In the genomic region with DNA sequence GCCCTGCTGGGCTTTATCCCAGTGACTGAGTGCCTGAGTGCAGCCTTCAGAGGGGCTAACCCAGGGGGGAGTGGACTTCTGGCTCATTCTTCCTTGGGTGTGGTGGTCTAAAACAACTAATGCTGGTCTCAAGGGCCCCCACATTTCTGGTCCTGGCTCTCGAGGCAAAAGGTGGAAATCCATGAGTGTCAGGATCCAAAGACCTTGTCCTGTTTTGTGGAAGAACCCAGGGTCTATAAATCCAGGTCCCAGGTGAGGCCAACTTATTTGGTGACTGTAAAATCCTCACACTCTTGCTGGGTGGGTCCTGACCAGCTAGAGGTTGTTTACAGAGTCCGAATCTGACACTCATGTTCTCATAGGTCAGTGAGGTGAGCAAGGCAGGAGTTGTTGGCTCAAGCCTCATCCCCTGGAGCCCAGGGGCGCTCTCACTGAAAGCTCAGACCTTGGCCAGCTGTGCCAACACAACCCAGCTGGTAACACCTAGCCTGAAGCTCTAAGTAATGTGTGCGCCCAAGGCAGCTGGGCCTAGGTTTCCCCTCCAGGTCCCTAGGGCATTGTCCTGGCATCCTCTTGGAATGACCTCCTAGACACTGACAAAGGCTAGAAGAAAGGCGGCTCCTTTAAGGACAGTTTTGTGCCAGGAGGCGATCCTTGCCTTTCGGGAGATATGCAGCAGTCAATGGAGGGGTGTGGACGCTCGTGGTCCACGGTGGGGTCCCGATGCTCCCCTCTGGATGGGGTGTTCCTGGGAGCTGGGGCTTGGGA, we compare ENCODE assay signal across 8 mouse cellular contexts. TPM values are rescaled to one million over a fixed set of nuclear protein-coding genes. Genes with fewer than 3 reads are reported as not detected.
DNase-seq lines count a peak whose midpoint lies in the region; ATAC-seq and TF ChIP-seq lines count a peak whose summit lies in the region.

No protein-coding gene starts in this region.

- peak overlapping the region; percentile 56 for H3K4me2 ChIP-seq in limb, embryonic 12.5 days

- TF ChIP-seq POLR2A in cortical plate, adult 2 months (IDR thresholded peaks at IDR 0.05; ENCODE audit: extremely low read depth, insufficient read depth, low read length), result no peak
- no peak for TF ChIP-seq POLR2A in small intestine, adult 2 months (IDR thresholded peaks at IDR 0.05; ENCODE audit: low read depth, low read length)

- H3K4me3 ChIP-seq in cortical plate, adult 2 months (ENCODE audit: insufficient read depth, low read length), result 0 out of 2 replicates have a peak overlapping the region, but pooled peaks have one; percentile 12
- peak overlapping the region; percentile 73 for H3K4me3 ChIP-seq in hindbrain, embryonic 10.5 days
- peak overlapping the region; percentile 21 for H3K4me3 ChIP-seq in limb, embryonic 12.5 days (replicated peaks)
- peak overlapping the region; percentile 12 for H3K4me3 ChIP-seq in small intestine, adult 2 months (ENCODE audit: low read depth, low read length)

- WGBS in hindbrain, embryonic 10.5 days, result 20% methylated on average over 11 of the region's 11 CpGs
- 26% methylated on average over 11 of the region's 11 CpGs for WGBS in limb, embryonic 12.5 days
- WGBS in small intestine, adult 2 months, result 51% methylated on average over 11 of the region's 11 CpGs

- TF ChIP-seq CTCF in cortical plate, adult 2 months (IDR thresholded peaks at IDR 0.05; ENCODE audit: extremely low read depth, insufficient read depth, low read length), result no peak
- no peak for TF ChIP-seq CTCF in small intestine, adult 2 months (IDR thresholded peaks at IDR 0.05; ENCODE audit: extremely low read depth, insufficient read length, insufficient replicate concordance, low read depth, low read length)

- peak; percentile 33 for DNase-seq in cerebellum, adult 11-12 months
- no peak for DNase-seq in cerebellum, adult 8-10 months
- peak; percentile 55 for DNase-seq in hindbrain, embryonic 10.5 days (ENCODE audit: low spot score)
- no peak for DNase-seq in gastrocnemius, postnatal 14 days
- DNase-seq in left cerebral cortex, postnatal 14 days (ENCODE audit: low spot score in 2 of 2), result no peak

- peaks cover 7% of the 10 kb centered on the region; the same call in 1 of the 2 replicates for H3K36me3 ChIP-seq in hindbrain, embryonic 10.5 days
- no peaks in the 10 kb centered on the region for H3K36me3 ChIP-seq in limb, embryonic 12.5 days
- no peaks in the 10 kb centered on the region for H3K36me3 ChIP-seq in small intestine, adult 2 months (ENCODE audit: control insufficient read depth, insufficient read depth, low read length)

- no peaks in the 10 kb centered on the region for H3K9me3 ChIP-seq in hindbrain, embryonic 10.5 days
- no peaks in the 10 kb centered on the region for H3K9me3 ChIP-seq in limb, embryonic 12.5 days

- 0 out of 2 replicates have a peak, but pooled peaks have one; percentile 19 for ATAC-seq in limb, embryonic 12.5 days (ENCODE audit: insufficient number of reproducible peaks, insufficient read depth, low FRiP score, low TSS enrichment, low read depth)

- H3K9ac ChIP-seq in limb, embryonic 12.5 days (replicated peaks), result peak overlapping the region; percentile 48

- intact Hi-C loops in gastrocnemius, postnatal 14 days (cut with DNase I; ENCODE audit: low total_unique reads), result no loop called here
- intact Hi-C loops in left cerebral cortex, postnatal 14 days (cut with DNase I), result no loop called here

- no peaks in the 10 kb centered on the region for H3K27me3 ChIP-seq in hindbrain, embryonic 10.5 days (ENCODE audit: insufficient read depth, poor library complexity, severe bottlenecking)
- H3K27me3 ChIP-seq in limb, embryonic 12.5 days, result no peaks in the 10 kb centered on the region
- no peaks in the 10 kb centered on the region for H3K27me3 ChIP-seq in small intestine, adult 2 months (ENCODE audit: control insufficient read depth, insufficient read depth, low read length)

- peak overlapping the region; percentile 63; the same call in 1 of the 2 replicates for H3K27ac ChIP-seq in cortical plate, adult 2 months (ENCODE audit: insufficient read depth, low read length)
- H3K27ac ChIP-seq in hindbrain, embryonic 10.5 days, result peak overlapping the region; percentile 100
- peak overlapping the region; percentile 62 for H3K27ac ChIP-seq in limb, embryonic 12.5 days
- H3K27ac ChIP-seq in small intestine, adult 2 months (ENCODE audit: insufficient read depth, low read depth, low read length), result peak overlapping the region; percentile 85

- H3K4me1 ChIP-seq in cortical plate, adult 2 months (ENCODE audit: control insufficient read depth, insufficient read depth, low read length), result peaks cover 3% of the 10 kb centered on the region
- H3K4me1 ChIP-seq in hindbrain, embryonic 10.5 days (replicated peaks), result peaks cover 100% of the 10 kb centered on the region
- H3K4me1 ChIP-seq in limb, embryonic 12.5 days (replicated peaks), result peaks cover 90% of the 10 kb centered on the region
- H3K4me1 ChIP-seq in small intestine, adult 2 months (ENCODE audit: control insufficient read depth, insufficient read depth, insufficient read length, low read length), result peaks cover 58% of the 10 kb centered on the region

RNA-seq across cellular contexts. Expression of a gene that starts 8.1 kb away (rescaled TPM):
- 10.1 and 10.2 TPM in 2 replicates for polyA plus RNA-seq in cortical plate, adult 2 months (2012; rRNA removed)
- polyA plus RNA-seq in hindbrain, embryonic 10.5 days (2016; fragmentation: Nextera tagmentation; extraction: Ambion mirVana), result 17.0 and 18.8 TPM in 2 replicates
- polyA plus RNA-seq in limb, embryonic 12.5 days (2016; fragmentation: Nextera tagmentation; extraction: Ambion mirVana), result 18.3 and 18.5 TPM in 2 replicates
- polyA plus RNA-seq in small intestine, adult 2 months (2012; rRNA removed), result 7.0 and 15.4 TPM in 2 replicates
- 1 to 10 TPM; 3.4 to 8.1 TPM for total RNA-seq in gastrocnemius, postnatal 14 days (2021)
- total RNA-seq in left cerebral cortex, postnatal 14 days (2021), result 10 to 100 TPM; 16.4 to 17.6 TPM

Comparison
In these comparisons a context has a peak if more than half of its experiments do, and no peak if none do; other contexts are left out.
1. DNase-seq: peak in cerebellum, adult 11-12 months (single experiment) and hindbrain, embryonic 10.5 days (single experiment); none in cerebellum, adult 8-10 months (single experiment), gastrocnemius, postnatal 14 days (single experiment) and left cerebral cortex, postnatal 14 days (0 of 2).
2. H3K4me3 ChIP-seq: peak in every context shown above with its lines; median percentile 73 in hindbrain, embryonic 10.5 days; 21 in limb, embryonic 12.5 days; 12 in cortical plate, adult 2 months; 12 in small intestine, adult 2 months.
3. Peak in every context shown above with its lines, with median percentiles within 50 percentile points of each other: H3K27ac ChIP-seq.